Mouse (Mus musculus): ENCODE measurements around the gene Mis18a.

Mis18a gene

DNA sequence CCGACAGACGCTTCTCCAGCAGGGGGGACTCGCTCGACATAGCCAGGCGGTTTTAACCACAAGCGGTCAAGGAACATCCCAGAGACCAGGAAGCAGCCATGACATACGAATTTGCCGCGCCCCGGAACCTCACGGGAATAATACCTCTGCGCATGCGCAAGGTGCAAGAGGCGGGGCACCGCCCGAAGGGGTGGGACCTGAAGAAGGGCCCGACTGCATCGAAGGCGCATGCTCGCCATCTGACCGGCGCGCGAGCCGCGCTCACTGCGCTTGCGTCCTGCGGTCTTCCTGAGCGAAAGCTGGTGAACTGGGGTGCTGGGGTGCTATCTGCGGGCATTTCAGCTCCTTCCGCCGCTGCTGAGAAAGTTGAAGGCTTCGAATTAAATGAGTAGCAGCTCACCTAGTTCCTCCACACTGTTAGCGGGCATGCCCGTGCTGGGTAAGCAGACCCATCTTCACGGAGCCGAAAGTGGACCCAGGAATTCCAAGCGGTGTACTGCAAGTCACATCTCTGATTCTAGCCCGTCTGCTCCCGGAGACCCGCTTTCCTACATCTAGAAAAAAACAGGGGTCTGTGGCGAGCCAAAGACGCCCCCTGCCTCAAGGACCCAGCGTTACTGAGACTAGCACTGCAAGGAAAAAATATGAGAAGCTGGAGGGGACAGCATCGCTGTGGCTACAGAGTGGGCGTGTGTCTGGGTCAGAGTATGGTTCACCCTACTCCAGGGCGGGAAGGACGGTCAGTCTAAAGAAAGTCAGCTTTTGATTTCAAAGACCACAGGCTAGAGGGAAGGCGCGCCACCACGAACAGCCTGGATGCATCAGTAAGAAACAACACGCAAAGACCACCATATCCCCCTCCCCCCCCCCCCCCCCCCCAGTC lies at the start of gene Mis18a:
Mis18a (minus strand) TSS at position 172 of the 883 bp plus-strand sequence.
- DNase-seq (ENCODE audit: low spot score in 2 of 2): peak; percentile 91 to 93

DNA sequence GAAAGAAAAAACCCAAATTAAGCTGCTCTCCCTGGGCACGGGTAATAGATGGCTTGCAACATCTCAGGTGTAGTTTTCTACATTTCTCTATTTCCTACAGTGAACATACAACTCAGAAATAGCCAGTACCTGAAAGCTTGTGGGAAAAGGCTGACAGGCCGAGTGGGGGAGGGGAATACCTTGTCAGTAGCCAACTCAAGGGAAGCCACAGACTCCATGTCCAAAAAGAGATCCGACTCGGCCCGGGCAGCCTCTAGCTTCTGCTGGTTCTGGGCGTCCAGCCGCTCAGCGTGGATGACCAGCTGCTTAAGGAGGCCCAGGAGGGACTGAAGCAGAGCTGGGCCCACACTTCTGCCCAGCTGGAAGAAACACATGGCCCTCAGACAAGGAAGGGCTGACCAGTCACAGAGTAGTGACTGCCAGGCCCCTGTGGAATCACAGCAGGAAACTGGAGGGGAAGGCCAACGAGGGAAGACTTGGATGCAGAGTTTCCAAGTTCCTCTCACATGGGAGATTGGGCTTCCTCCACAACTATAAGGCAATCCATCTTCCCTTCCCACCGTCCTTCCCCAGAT lies 48.8 kb upstream of the Mis18a start:
- no peak for DNase-seq (ENCODE audit: low spot score in 2 of 2)

DNA sequence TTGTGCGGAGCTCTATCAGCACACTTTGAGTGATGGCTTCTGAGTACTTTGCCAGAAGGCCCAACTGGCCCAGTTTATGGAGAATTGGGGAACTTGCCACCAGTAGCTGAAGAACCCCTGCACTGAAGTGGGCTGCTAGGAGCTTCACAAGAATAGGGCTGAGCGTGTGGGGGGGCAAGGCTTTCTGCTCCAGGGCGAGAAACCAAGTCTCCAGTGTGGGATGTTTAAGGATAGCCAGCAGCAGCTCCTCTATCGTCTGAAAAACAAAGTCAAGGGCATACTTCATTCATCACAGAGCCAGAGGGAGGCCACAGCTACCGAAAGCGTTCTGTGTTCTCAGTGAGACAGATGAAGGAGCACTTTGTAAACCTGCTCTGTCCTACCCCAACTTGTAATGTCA lies 47.4 kb upstream of the Mis18a start:
- DNase-seq (ENCODE audit: low spot score in 2 of 2): no peak

DNA sequence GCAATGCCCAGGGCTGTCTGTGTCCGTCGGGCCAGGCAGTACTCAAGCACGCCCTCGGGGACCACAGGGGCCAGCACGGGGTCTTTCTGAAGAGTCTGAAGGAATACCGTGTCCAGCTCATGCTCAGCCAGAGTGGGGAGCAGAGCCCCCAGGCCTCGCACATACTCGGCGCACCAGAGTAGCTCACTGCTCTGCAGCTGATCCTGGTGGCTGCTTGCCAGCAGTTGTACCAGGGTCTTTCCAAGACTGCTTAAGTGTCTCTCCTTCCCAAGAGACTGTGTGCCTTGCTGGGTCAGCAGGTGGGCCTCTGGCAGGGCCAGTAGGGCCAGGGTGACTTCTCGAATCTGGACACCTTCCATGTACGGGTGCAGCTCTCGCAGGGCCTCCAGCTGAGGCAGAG lies 47.0 kb upstream of the Mis18a start:
- no peak for DNase-seq (ENCODE audit: low spot score in 2 of 2)

DNA sequence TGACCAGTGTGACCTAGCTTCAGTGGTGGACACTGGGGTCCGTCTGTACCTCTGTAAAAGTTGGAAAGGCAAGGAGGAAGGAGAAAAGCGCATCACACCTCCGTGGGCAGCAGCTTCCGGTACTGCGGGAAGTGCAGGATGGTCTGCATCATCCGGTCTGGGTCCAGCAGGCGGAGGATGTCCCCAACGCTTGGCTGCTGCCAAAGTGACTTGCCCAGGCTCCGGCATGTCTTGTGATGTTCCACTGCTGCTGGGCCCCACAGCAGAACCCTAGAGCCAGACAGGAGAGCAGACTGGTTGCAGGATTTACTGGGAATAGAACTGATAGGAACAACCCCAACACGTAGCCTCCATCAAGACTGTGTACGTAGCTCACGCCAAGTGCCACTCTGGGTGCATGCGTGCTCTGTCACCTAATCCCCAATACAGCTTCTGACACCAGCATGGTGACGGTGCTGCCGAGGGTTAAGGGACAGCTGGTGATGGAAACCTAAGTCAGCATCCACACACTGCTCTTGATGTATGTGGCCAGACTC lies 39.8 kb upstream of the Mis18a start:
- no peak for DNase-seq (ENCODE audit: low spot score in 2 of 2)

DNA sequence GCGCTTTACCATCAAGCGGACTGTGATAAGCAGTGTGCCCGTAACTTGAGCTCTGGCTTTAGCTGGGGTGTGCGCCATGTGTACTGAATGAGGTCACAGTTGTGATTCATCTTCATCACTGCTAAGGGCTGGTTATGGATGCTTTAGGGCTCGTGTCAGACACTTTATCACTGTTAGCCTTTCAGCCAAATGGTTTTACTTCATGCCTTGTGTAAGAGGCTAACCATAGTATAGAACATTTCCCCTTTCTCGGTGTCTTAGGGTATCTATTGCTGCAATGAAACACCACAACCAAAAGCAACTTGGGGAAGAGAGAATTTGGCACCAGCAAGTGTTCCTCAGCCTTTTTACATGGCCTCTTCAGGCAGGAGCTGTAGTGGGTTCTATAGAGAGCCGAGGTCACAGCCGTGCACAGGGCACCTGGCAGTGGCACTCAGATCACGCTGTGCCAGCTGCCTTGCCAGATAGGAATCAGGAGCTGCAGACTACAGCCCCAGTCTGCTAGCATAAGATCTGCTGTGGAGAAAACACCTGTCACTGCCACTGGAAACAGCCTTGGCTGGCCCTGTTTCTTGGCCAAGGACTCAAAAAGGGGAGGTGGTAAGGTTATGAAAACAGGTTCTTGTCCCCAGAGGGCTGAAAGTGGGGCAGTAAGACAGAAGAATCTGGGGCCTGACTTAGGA lies 38.1 kb upstream of the Mis18a start:
- DNase-seq (ENCODE audit: low spot score in 2 of 2): no peak

DNA sequence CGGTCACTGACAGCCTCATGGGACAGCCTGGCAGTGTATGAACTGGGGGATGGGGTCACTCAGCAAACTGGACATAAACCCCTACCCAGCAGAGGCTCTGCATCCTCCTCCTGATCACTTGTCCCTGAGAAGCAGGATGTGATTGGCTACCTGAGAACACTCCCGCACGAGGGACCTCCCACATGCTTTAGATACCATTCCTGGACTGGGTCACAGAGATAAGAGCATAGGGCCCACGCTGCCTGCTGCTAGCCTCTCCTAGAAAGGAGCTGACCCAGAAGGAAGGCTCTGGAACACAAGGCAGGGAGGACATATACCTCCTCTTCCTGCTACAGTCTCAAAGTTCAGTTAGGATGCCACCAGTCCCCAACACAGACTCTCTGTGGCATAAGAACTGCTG lies 33.3 kb upstream of the Mis18a start:
- DNase-seq (ENCODE audit: low spot score in 2 of 2): no peak

DNA sequence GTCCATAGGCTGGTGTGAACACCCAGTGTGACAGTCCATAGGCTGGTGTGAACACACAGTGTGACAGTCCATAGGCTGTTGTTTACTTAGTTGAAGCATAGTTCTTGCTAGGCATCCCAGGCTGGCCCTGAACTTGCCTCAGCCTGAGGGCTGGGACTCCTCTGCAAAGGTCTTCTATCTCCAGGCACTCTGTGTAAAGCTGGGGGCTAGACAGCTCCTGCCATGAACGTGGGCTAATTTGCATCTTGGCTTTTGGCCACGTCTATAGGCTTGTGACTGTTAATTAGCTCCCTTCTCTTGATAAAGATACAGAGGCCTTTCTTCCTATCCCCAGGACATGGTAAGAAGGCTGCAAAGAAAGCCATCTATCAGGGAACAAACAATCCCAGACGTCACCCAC lies 32.1 kb upstream of the Mis18a start:
- DNase-seq (ENCODE audit: low spot score in 2 of 2): no peak

DNA sequence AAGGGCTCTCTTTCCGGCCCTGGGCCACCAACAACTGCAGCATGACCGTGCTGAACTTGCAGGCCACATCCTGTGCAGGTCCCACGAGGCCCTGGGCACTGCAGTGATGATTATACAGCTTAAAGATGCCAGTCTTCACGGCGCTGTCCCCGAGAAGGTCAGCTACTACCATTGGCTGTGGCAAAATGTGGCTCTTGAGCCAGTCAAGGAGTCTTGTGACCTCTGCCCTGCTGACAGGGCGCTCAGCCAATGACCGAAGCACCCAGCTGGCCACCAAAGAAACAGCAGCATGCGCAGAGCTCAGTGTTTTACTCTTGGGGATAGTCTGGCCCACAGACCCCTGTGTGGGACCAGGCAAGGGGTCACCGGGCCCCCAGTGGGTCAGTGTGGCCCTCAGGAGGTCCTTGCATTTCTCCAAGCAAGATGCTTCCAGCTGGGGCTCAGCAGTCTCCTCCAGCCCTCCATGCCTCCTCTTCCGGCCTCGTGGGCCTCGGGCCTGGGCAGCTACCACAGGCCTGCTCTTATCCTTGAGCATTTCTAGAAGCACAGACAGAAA lies 26.3 kb upstream of the Mis18a start:
- no peak for DNase-seq (ENCODE audit: low spot score in 2 of 2)

DNA sequence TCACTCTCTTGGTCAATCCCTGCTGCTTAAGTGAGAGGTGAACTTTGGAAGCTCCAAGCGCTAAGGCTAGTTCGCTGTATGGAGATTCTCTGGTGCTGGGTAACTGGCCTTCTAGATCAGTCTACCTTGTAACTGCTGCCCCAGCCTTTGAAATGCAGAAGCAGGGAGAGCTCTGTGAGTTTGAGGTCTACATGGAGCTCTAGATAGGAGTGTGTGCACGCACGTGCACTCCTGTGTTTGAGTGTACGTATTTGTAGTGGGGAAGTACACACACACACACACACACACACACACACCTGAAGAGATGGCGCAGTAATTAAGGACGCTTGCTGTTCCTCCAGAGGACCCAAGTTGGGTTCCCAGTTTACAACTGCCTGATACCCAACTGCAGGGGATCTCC lies 21.0 kb upstream of the Mis18a start:
- no peak for DNase-seq (ENCODE audit: low spot score in 2 of 2)

DNA sequence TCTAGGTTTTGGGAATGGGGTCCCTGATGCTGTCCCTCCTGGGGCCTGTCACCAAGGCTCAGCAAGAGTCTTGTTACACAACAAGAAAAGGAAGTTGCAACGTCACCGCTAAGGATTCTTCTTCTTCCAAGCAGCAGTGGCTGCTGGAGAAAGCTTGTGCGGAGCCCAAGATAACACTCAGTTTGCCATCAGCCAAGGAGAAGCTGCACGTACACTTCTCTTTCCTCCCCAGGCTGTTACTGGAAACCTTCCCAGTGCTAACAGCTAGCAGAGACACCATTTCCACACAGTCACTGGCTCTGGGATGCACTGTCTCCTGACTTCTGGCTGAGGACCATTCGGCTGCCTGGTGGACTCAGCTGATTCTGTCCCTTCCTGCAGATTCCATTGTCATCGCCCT lies 19.9 kb upstream of the Mis18a start:
- DNase-seq (ENCODE audit: low spot score in 2 of 2): no peak

DNA sequence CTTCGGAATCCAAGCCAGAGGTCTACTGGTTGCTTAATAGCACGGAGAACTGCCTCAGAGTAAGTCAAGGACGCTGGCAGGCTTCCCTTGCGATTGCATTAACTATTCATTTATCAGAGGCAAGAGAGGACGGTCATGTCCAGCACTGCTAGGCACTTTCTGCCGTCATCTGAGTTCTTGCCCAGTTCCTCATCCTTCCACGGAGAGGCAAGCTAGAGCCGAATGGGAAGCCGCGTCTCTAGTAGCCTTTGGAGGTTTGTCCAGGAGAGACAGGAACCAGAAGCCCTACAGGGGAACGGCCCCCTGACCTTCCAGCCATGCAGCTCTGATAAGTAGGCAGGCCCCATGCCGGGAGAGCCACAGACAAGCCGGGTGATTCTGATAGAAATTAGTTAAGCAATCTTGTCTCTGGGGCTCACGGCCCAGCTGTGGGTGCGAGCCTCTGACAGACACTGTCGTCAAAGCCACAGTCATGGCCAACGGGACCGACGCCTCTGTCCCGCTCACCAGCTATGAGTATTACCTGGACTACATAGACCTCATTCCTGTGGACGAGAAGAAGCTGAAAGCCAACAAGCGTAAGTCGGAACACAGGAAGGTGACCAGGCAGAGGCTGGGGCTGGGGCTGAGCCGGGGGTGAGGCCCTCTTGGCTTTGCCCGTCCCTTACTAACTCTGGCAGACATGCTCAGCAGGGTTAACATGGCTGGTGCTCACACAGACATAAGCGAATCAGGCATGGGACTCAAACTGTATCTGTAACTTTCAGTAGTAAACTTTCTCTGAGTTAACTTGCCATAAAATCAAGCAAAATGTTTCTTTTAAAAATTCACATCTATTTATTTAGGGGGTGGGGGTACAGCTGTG lies 11.1 kb upstream of the Mis18a start, which contains the start of gene Mrap:
Mrap (plus strand) TSS at position 116 of the 865 bp plus-strand sequence.
- DNase-seq (ENCODE audit: low spot score in 2 of 2): no peak

DNA sequence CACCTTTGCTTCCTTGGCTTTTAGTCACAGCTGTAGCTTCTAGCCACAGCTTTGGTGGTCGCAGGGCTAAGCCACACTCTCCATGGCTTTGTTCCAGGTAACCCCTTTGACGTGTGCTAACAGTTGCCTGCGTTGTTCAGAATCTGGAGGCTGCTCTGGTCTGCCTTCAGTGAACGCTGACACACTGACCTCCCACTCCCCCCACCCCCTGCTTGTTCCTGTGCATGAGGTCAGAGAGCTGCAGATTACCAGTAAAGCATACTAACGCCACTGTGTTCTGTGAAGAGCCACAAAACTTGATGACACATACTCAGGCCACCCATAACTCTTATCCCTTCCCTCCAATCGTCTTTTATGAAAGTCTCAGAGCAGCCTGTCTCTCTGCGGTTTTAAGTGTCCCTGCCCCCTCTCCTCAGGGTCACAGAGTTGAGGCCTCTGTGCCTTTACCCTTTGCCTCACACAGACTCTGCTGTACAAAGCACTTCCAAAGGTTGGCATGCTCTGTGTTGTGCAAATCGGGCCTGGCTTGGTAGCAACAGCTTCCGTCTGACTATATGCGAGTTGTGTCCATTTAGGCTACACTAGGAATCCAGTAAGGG lies 9.6 kb upstream of the Mis18a start:
- no peak for DNase-seq (ENCODE audit: low spot score in 2 of 2)

DNA sequence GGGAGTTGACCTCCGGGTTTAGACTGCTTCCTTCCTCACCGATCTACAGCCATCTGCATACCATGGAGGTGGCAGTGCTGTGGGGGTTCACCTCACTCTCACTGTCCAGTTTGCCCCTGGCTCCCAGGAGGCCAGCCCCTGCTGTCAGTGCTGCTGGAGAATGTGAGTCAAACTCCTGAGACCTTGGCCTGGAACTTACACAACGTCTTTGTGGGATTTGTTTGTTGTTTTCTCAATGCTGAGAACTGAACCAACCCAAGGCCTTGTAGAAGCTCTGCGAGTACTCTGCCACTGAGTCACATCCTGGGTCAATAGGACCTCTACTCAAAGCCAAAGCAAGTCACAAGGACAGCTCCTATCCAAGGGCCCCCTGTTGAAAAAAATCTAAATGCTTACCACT lies 8.4 kb upstream of the Mis18a start:
- DNase-seq (ENCODE audit: low spot score in 2 of 2): no peak

DNA sequence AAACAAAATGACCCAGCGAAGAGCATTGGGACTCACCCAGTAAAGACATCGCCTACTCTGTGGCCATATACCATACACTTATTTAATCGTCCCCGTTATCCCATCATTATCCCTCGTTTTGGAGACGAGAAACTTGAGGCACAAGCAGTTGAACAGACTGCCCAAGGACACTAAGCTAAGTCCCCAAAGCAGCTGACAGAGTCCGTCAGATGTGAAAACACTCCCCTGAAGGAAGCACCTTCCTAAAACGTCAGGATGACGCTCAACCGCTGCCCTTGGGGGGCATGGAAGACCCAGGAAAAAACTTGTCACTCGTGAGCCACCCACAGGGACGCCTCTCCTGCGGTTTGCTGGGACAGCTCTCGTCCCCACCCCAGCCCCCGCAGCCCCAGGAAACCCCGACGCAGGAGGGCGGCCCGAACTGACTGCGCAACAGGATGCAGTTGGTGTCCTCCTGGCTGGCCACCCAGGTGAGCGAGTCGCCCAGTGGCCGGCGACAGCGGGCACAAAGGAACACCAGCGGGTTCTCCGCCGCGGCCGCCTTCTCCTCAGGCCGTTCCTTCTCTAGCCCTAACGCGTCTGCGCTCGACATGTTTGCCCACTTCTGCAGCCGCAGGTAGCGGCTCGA lies 490 bp downstream of the Mis18a start:
- no peak for DNase-seq (ENCODE audit: low spot score in 2 of 2)

DNA sequence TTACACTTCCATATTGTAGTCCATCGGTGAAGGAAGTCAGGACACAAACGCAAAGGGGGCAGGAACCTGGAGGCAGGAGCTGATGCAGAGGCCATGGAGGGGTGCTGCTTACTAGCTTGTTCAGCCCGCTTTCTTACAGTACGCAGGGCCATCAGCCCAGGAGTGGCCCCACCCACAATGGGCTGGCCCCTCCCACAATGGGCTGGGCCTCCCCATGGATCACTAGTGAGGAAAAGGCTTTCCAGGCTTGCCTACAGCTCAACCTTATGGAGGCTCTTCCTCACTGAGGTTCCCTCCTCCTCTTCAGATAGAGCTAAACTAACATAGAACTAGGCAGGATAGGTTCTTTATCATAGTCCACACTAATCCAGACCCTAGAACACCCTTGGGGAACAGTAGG lies 3.2 kb downstream of the Mis18a start:
- no peak for DNase-seq (ENCODE audit: low spot score in 2 of 2)

DNA sequence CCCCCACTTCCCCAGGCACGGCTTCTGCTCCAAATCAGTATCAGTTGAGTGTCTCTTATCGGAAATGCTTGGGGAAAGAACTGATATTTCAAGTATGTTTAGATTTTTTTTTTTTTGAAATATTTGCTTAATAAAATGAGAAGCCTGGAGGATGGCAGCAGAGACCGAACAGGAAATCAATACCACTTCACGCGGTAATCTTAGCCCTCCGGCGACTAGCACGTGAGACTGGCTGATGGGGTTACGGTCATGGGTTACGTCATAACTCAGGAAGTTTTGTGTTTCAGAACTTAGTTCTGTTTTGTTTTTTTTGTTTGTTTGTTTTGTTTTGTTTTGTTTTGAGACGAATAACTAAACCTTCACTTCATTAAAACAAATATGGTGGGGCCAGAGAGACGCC lies 16.9 kb downstream of the Mis18a start:
- no peak for DNase-seq (ENCODE audit: low spot score in 2 of 2)

DNA sequence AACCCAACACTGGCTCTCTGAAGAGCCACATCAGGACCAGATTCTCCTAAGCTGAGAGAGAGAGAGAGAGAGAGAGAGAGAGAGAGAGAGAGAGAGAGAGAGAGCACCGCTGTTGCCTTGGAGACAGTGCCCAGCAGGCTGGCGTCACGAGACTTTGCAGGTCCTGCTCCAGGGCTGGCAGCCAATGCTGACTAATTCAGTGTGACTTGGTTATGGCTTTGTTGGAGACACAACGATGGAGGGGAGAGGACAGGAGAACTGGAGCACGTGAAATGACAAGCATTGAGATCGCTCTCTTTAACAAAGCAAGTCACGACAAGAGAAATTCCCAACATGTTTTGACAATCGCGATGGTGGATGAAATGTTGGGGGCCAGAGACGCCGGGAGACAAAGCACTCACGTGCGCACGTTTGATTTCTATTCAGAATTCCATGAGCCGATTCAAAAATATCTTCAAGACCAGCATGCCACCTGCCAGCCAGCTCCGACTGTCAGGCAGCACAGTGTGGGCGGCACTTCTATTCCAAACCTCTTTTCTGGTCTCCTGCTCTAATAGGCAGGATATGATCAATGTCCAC lies 17.4 kb downstream of the Mis18a start:
- no peak for DNase-seq (ENCODE audit: low spot score in 2 of 2)

DNA sequence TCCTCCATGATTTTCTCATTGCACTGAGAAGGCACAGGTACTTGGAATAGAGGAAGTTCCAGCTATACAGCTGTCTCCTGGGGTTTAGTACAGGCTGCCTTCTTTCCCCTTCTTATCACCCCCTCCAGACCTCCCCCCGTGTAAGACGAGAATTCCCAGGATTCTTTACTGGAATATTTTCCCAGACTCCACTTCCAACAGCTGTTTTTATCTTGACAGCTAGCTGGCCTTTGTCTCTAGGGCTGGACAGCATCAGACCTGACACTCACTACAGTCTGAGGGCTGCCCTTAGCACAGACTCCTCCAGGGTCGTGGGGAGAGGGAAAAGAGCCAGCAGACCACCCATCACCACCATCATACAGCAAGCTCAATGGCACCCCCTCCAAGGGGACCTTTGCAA lies 20.9 kb downstream of the Mis18a start:
- no peak for DNase-seq (ENCODE audit: low spot score in 2 of 2)
